Mouse (Mus musculus) spleen, adult 2 months (tissue): Measurements from ENCODE around the gene Rps6kb2. TPM values are rescaled to one million over a fixed set of nuclear protein-coding genes. Genes with fewer than 3 reads are reported as not detected.

ENCODE experiments used
- DNase-seq, 2 experiments: peaks; one replicate each; pipeline versions ENCODE4 v3.0.0 to v3.0.0-alpha.2; 2012 to 2021; ENCODE audit warnings: low spot score in 2 of 2, low read depth in 1 of 2
- H3K27ac ChIP-seq: fragments of 200-500 bp; 2 replicates; pipeline ENCODE4 v1.5.1; 2012; ENCODE audit warnings: low read length, inconsistent platforms; ENCODE audit not compliant: insufficient read depth
- H3K27me3 ChIP-seq: fragments of 200-500 bp; 2 replicates; pipeline ENCODE4 v1.6.1; 2012; ENCODE audit warnings: mild to moderate bottlenecking, moderate library complexity, low read length, inconsistent platforms; ENCODE audit not compliant: control insufficient read depth, insufficient read depth
- H3K36me3 ChIP-seq: fragments of 200-500 bp; 2 replicates; pipeline ENCODE4 v1.6.1; 2012; ENCODE audit warnings: mild to moderate bottlenecking, low read length, inconsistent platforms; ENCODE audit not compliant: control insufficient read depth, insufficient read depth
- H3K4me1 ChIP-seq: fragments of 200-500 bp; 2 replicates; pipeline ENCODE4 v1.6.1; 2011; ENCODE audit warnings: inconsistent platforms; ENCODE audit not compliant: control insufficient read depth, insufficient read depth, insufficient read length
- H3K4me3 ChIP-seq: fragments of 200-500 bp; 2 replicates; pipeline ENCODE4 v1.5.1; 2011; ENCODE audit warnings: mild to moderate bottlenecking, inconsistent platforms; ENCODE audit not compliant: insufficient read depth, insufficient read length; ENCODE audit errors: extremely low read depth
- CTCF ChIP-seq: fragments of 200-500 bp; IDR thresholded peaks from 2 replicates; pipeline ENCODE4 v1.5.1; 2011; ENCODE audit warnings: mild to moderate bottlenecking, inconsistent platforms; ENCODE audit not compliant: insufficient read depth, insufficient read length, insufficient replicate concordance; ENCODE audit errors: extremely low read depth
- POLR2A ChIP-seq: fragments of 200-500 bp; IDR thresholded peaks from 2 replicates; pipeline ENCODE4 v1.6.1; 2011; ENCODE audit warnings: low read depth, low read length, inconsistent platforms
- WGBS: fragments of 180-500 bp; shearing (Covaris S2); methylation state at CpG from one replicate; pipeline ENCODE4 v1.1.7; 2018; 5-methylcytosine and 5-hydroxymethylcytosine counted together
- polyA plus RNA-seq: library from polyadenylated mRNA; depleted of rRNA; stranded (reverse); fragments of >200 nt; gene quantifications from 2 replicates; pipeline ENCODE4 v1.2.3, GENCODE M21; 2012

Gene Rps6kb2
- polyA plus RNA-seq, 1 experiment = 40.7 TPM

DNA sequence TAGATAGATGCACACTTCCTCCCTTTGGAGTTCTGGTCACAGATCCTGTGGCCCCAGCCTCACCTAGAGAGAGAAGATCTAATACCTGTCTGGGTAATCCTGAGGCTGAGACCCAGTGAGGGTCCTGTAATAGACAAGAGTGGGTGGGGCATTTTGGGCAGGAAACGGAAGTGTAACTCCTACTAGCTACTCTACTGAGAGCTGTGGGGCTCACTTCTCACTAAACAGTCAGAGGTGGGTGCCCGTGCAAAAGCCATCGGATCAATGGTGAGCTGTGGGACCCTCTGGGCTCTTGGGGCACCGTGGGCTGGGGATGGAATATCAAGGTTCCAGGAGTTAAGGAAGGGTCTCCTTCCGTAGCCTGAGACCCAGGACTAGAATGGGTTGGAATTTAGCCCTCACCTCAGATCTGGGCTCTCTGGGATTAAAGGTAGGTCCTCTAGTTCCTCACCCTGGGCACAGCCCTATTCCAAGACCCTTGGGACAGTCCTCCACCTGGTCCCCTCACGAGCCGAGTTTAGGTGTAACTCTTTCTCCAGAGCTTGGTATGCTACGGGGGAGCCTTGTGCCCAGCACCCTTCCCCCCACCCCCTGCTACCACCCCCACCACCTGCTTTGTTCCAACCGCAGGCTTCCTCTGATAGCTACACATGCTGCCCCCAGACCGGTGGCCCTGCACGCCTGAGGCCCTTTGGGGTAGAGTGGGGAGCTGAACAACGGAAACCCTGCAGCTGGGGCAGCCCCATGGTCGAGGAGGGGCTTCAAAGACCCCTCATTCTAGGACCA is 8.5 kb downstream of the Rps6kb2 start:
- TF ChIP-seq CTCF = no peak
- TF ChIP-seq POLR2A = peak; percentile 97
- H3K27me3 ChIP-seq = no peaks in the 10 kb centered on the region
- DNase-seq = peak in 1 of 2 experiments; percentile 84
- H3K36me3 ChIP-seq = peaks cover 45% of the 10 kb centered on the region
- peak overlapping the region; percentile 97 for H3K27ac ChIP-seq
- peak overlapping the region; percentile 80 for H3K4me3 ChIP-seq
- peaks cover 22% of the 10 kb centered on the region; the same call in 1 of the 2 replicates for H3K4me1 ChIP-seq
- WGBS = 9% methylated on average over 13 of the region's 13 CpGs

DNA sequence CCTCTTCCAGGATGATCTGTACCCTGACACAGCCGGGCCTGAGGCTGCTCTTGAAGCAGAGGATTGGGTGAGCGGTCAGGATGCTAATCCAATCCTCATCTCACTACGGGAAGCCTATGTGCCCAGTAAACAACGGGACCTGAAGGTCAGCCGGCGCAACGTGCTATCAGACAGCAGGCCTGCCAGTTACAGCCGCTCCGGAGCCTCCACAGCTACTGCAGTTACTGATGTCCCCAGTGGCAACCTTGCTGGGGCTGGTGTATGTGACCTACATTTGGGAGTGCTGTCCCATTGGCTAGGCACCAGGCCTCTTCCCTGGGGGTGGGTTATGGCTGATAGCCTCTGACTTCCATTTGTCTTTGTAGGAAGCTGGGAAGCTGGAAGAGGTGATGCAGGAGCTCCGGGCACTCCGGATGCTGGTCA is 9.9 kb downstream of the Rps6kb2 start, which contains the start of gene Ptprcap:
TSS of gene Ptprcap (plus strand) at position 373 of the 423 bp plus-strand sequence.
- WGBS = 92% methylated on average over 11 of the region's 11 CpGs
- DNase-seq = no peak
- no peaks in the 10 kb centered on the region for H3K27me3 ChIP-seq
- TF ChIP-seq CTCF (no peak), POLR2A (no peak)
- peaks cover 25% of the 10 kb centered on the region; the same call in 1 of the 2 replicates for H3K4me1 ChIP-seq
- peak within 1 kb of the TSS; percentile 97 for H3K27ac ChIP-seq
- peak within 1 kb of the TSS; percentile 80 for H3K4me3 ChIP-seq
- peaks cover 42% of the 10 kb centered on the region for H3K36me3 ChIP-seq

- Histone ChIP-seq H3K4me3 (no peak overlapping the region), H3K27me3 (no peaks in the 10 kb centered on the region), H3K4me1 (peaks cover 29% of the 10 kb centered on the region), H3K36me3 (peaks cover 42% of the 10 kb centered on the region), H3K27ac (no peak overlapping the region)
- DNase-seq = no peak
- TF ChIP-seq POLR2A = no peak
- TF ChIP-seq CTCF = no peak
- 94% methylated on average over 8 of the region's 8 CpGs for whole genome bisulfite sequencing
Observed at GRCm38 (mm10) chr19:4152445-4153231, 10.5 kb downstream of the Rps6kb2 start.

- TF ChIP-seq POLR2A = no peak
- no peak for TF ChIP-seq CTCF
Observed at GRCm38 (mm10) chr19:4151898-4152297, 11.3 kb downstream of the Rps6kb2 start.

DNA sequence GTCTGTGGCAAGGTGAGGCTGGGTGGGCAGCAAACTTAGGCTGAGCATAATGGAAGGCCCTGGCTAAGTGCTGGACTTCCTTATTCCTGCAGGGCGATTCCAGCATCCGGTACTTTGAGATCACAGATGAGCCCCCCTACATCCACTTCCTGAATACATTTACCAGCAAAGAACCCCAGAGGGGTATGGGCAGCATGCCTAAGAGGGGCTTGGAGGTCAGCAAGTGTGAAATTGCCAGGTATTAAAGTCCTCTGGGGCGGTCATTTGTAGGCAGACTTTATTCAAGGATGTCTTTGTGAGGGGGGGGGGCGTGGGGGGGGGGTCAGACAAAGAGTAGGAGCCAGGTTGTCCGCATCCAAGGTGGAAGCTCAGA is 11.7 kb downstream of the Rps6kb2 start:
- peaks cover 30% of the 10 kb centered on the region for H3K36me3 ChIP-seq
- H3K27me3 ChIP-seq = no peaks in the 10 kb centered on the region
- H3K27ac ChIP-seq = no peak overlapping the region
- peaks cover 41% of the 10 kb centered on the region for H3K4me1 ChIP-seq
- no peak for DNase-seq
- H3K4me3 ChIP-seq = no peak overlapping the region
- TF ChIP-seq CTCF (no peak), POLR2A (no peak)
- WGBS = 88% methylated on average over 5 of the region's 5 CpGs

More at GRCm38 (mm10) chr19:4151898-4152297, 11.3 kb downstream of the Rps6kb2 start:
- no peak overlapping the region for H3K27ac ChIP-seq
- 88% methylated on average over 5 of the region's 5 CpGs for WGBS
- H3K4me3 ChIP-seq = no peak overlapping the region
- peaks cover 35% of the 10 kb centered on the region for H3K36me3 ChIP-seq
- H3K4me1 ChIP-seq = peaks cover 36% of the 10 kb centered on the region
- no peak for DNase-seq
- H3K27me3 ChIP-seq = no peaks in the 10 kb centered on the region

DNA sequence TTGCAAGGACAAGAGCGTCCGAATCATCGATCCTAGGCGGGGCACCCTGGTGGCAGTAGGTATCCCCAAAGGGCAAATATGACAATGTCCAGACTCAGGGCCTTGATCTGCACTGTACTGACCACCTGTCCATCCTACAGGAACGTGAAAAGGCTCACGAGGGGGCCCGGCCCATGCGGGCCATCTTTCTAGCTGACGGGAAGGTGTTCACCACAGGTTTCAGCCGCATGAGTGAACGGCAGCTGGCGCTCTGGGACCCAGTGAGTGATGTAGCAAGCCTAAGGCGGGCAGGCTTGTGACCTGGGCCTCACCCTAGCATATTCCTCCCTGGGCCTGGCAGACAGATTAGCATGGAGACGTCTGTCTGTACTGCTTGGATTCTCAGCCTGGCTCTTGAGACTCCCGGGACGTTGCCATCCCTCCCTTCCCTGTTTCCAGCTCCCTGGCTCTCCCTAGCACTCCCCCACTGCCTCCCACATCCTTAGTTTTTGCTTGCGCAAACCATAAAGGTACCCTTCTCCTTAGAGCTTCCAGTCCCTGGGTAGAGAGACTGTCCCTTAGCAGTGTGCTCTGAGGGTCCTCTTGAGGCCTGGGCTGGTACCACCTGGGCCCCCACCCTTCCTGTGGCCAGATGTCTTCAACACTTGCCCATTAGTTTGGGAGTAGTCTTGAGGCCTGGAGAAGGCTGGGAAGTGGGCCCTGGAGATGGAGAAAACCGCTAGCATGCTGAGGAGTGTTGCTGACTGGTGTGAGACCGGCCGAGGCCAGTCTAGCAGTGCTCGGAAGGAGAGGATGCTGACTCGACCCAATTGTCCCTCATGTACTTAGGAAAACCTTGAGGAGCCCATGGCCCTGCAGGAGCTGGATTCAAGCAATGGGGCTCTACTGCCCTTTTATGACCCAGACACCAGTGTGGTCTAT is 12.3 kb downstream of the Rps6kb2 start:
- no peaks in the 10 kb centered on the region for H3K27me3 ChIP-seq
- H3K36me3 ChIP-seq = peaks cover 24% of the 10 kb centered on the region
- no peak for DNase-seq
- H3K27ac ChIP-seq = no peak overlapping the region; the same call in 1 of the 2 replicates
- 77% methylated on average over 22 of the region's 22 CpGs for WGBS
- peaks cover 39% of the 10 kb centered on the region for H3K4me1 ChIP-seq
- TF ChIP-seq POLR2A (no peak), CTCF (no peak)
- H3K4me3 ChIP-seq = no peak overlapping the region
